Mouse (Mus musculus): Measurements from ENCODE around the gene Efcab5. TPM values are rescaled to one million over a fixed set of nuclear protein-coding genes. Genes with fewer than 3 reads are reported as not detected.

The Efcab5 gene
- polyA plus RNA-seq (2015; fragmentation: Nextera tagmentation; extraction: Ambion mirVana): 0.30 and 0.50 TPM in 2 replicates

GRCm38 (mm10) chr11:77188868-77189267 is at the start of gene Efcab5:
Gene Efcab5 (minus strand): TSS chr11:77188968.

GRCm38 (mm10) chr11:77215951-77216760 is 27.4 kb upstream of the Efcab5 start, which contains the start of gene Ssh2:
Gene Ssh2 (plus strand): TSS chr11:77216287.

GRCm38 (mm10) chr11:77078273-77079134 is 110.3 kb downstream of the Efcab5 start, which contains the start of gene Nsrp1:
Gene Nsrp1 (minus strand): TSS chr11:77078435.

MicroRNA genes within 50 kb of the gene (microRNA counts, 519-probe panel; counts per million panel counts)
- 5,369 counts per million, percentile 40 among the panel's probes with 10 or more counts for microRNA mmu-miR-423-3p
- microRNA mmu-miR-423-5p: 5,398 counts per million, percentile 41 among the panel's probes with 10 or more counts

Other genes starting within 250 kb of the Efcab5 start
- 3.5 and 7.5 TPM in 2 replicates for gene Slc6a4, start 190.4 kb downstream of the Efcab5 start, polyA plus RNA-seq (2015; fragmentation: Nextera tagmentation; extraction: Ambion mirVana)
- 52.6 and 62.5 TPM in 2 replicates for gene Nsrp1, start 110.5 kb downstream of the Efcab5 start, polyA plus RNA-seq (2015; fragmentation: Nextera tagmentation; extraction: Ambion mirVana)
- 10.4 and 12.9 TPM in 2 replicates for gene Ssh2, start 27.3 kb upstream of the Efcab5 start, polyA plus RNA-seq (2015; fragmentation: Nextera tagmentation; extraction: Ambion mirVana)

All from spleen, postnatal 0 days (tissue).